Mouse (Mus musculus) forebrain, embryonic 11.5 days (tissue): ENCODE measurements around the gene Brix1. TPM values are rescaled to one million over a fixed set of nuclear protein-coding genes. Genes with fewer than 3 reads are reported as not detected.
"Not testable (repeated sequence)": the region's sequence is repeated elsewhere in the genome, so short reads cannot be mapped to it uniquely, and the experiment has no call there.

Experiments
- ATAC-seq: fragments of 200-750 bp; cut with Nextera tagmentation; replicated peaks from 2 replicates; pipeline ENCODE4 v1.8.0; 2017; ENCODE audit warnings: moderate TSS enrichment; ENCODE audit not compliant: low FRiP score
- DNase-seq: peaks from one replicate; pipeline ENCODE4 v3.0.0-alpha.2; 2017; ENCODE audit warnings: low spot score
- H3K27ac ChIP-seq: fragments of 300-500 bp; sonication (generic); 2 replicates; pipeline ENCODE4 v1.5.1; 2014; ENCODE audit warnings: low read depth, low read length
- H3K27me3 ChIP-seq: fragments of 300-500 bp; sonication (generic); 2 replicates; pipeline ENCODE4 v1.6.1; 2014; ENCODE audit warnings: mild to moderate bottlenecking, low read length, mixed read lengths; ENCODE audit not compliant: control insufficient read depth, insufficient read depth
- H3K36me3 ChIP-seq: fragments of 300-500 bp; sonication (generic); 2 replicates; pipeline ENCODE4 v1.6.1; 2014; ENCODE audit warnings: mild to moderate bottlenecking, low read length, moderate library complexity, mixed read lengths; ENCODE audit not compliant: control insufficient read depth, insufficient read depth
- H3K4me1 ChIP-seq: fragments of 300-500 bp; sonication (generic); replicated peaks from 2 replicates; pipeline ENCODE4 v1.6.1; 2014; ENCODE audit warnings: low read length, mixed read lengths; ENCODE audit not compliant: control insufficient read depth, insufficient read depth
- H3K4me2 ChIP-seq: fragments of 300-500 bp; sonication (generic); 2 replicates; pipeline ENCODE4 v1.6.1; 2014; ENCODE audit warnings: low read depth, mild to moderate bottlenecking, low read length, moderate library complexity, mixed read lengths; ENCODE audit not compliant: severe bottlenecking
- H3K4me3 ChIP-seq: fragments of 300-500 bp; sonication (generic); 2 replicates; pipeline ENCODE4 v1.5.1; 2014; ENCODE audit warnings: low read depth, low read length
- H3K9ac ChIP-seq: fragments of 300-500 bp; sonication (generic); 2 replicates; pipeline ENCODE4 v1.6.1; 2014; ENCODE audit warnings: low read length
- H3K9me3 ChIP-seq: fragments of 300-500 bp; sonication (generic); 2 replicates; pipeline ENCODE4 v1.6.1; 2016; ENCODE audit warnings: low read length, mixed read lengths; ENCODE audit not compliant: control insufficient read depth
- WGBS: fragments of 180-500 bp; shearing (Covaris S2); extraction: QIAGEN DNeasy Blood & Tissue Kit; methylation state at CpG from one replicate; pipeline ENCODE4 v1.1.7; 2014; 5-methylcytosine and 5-hydroxymethylcytosine counted together
- polyA plus RNA-seq: library from polyadenylated mRNA; unstranded; fragments of >200 nt; fragmentation: Nextera tagmentation; extraction: Ambion mirVana; gene quantifications from 2 replicates; pipeline ENCODE4 v1.2.1, GENCODE M21; 2014

The Brix1 gene
- 112 and 146 TPM in 2 replicates for polyA plus RNA-seq

GRCm38 (mm10) chr15:10485484-10486364, at the start of gene Brix1, which contains the start of gene Rad1:
TSS of gene Brix1 (minus strand) at chr15:10485947.
TSS of gene Rad1 (plus strand) at chr15:10486018.
- peaks cover 6% of the 10 kb centered on the region; the same call in 1 of the 2 replicates for H3K4me1 ChIP-seq
- DNase-seq: peak; percentile 95
- no peaks in the 10 kb centered on the region for H3K36me3 ChIP-seq
- no peaks in the 10 kb centered on the region for H3K9me3 ChIP-seq
- under 1% methylated on average over 58 of the region's 58 CpGs for WGBS
- H3K27me3 ChIP-seq: no peaks in the 10 kb centered on the region
- peak within 1 kb of the TSS; percentile 83 for H3K9ac ChIP-seq
- peak within 1 kb of the TSS; percentile 20; the same call in 1 of the 2 replicates for H3K27ac ChIP-seq
- peak within 1 kb of the TSS; percentile 61 for H3K4me3 ChIP-seq
- H3K4me2 ChIP-seq: peak within 1 kb of the TSS; percentile 87
- peak; percentile 99 for ATAC-seq

GRCm38 (mm10) chr15:10534591-10534990, 48.8 kb upstream of the Brix1 start:
- no peaks in the 10 kb centered on the region for H3K27me3 ChIP-seq
- ATAC-seq: no peak
- 85% methylated on average over 5 of the region's 5 CpGs for WGBS

GRCm38 (mm10) chr15:10533361-10533760, 47.6 kb upstream of the Brix1 start:
- H3K9me3 ChIP-seq, DNase-seq, H3K27ac ChIP-seq, H3K36me3 ChIP-seq, H3K4me3 ChIP-seq, H3K4me1 ChIP-seq, H3K9ac ChIP-seq, H3K27me3 ChIP-seq, ATAC-seq, H3K4me2 ChIP-seq: not testable (repeated sequence)
- 90% methylated on average over 10 of the region's 10 CpGs for WGBS

More at GRCm38 (mm10) chr15:10534591-10534990, 48.8 kb upstream of the Brix1 start:
- no peaks in the 10 kb centered on the region for H3K4me1 ChIP-seq
- no peak overlapping the region for H3K9ac ChIP-seq
- no peaks in the 10 kb centered on the region for H3K9me3 ChIP-seq
- H3K36me3 ChIP-seq: no peaks in the 10 kb centered on the region
- no peak overlapping the region for H3K4me3 ChIP-seq
- H3K4me2 ChIP-seq: no peak overlapping the region
- DNase-seq: no peak
- H3K27ac ChIP-seq: no peak overlapping the region

GRCm38 (mm10) chr15:10531352-10531751, 45.6 kb upstream of the Brix1 start:
- no peaks in the 10 kb centered on the region for H3K36me3 ChIP-seq
- ATAC-seq (no peak), DNase-seq (no peak)
- WGBS: 89% methylated on average over 4 of the region's 4 CpGs
- no peak overlapping the region for H3K27ac ChIP-seq
- no peak overlapping the region for H3K4me2 ChIP-seq
- H3K4me3 ChIP-seq: no peak overlapping the region
- H3K27me3 ChIP-seq: no peaks in the 10 kb centered on the region
- no peak overlapping the region for H3K9ac ChIP-seq
- no peaks in the 10 kb centered on the region for H3K4me1 ChIP-seq
- H3K9me3 ChIP-seq: no peaks in the 10 kb centered on the region

GRCm38 (mm10) chr15:10525896-10526295, 40.1 kb upstream of the Brix1 start:
- H3K4me1 ChIP-seq: no peaks in the 10 kb centered on the region
- no peak overlapping the region for H3K4me3 ChIP-seq
- ATAC-seq (no peak), DNase-seq (no peak)
- H3K27ac ChIP-seq: no peak overlapping the region
- no peaks in the 10 kb centered on the region for H3K9me3 ChIP-seq
- H3K36me3 ChIP-seq: no peaks in the 10 kb centered on the region
- no peaks in the 10 kb centered on the region for H3K27me3 ChIP-seq
- H3K4me2 ChIP-seq: no peak overlapping the region
- WGBS: 81% methylated on average over 1 of the region's 1 CpGs
- H3K9ac ChIP-seq: no peak overlapping the region

GRCm38 (mm10) chr15:10515166-10515565, 29.4 kb upstream of the Brix1 start:
- H3K4me2 ChIP-seq: no peak overlapping the region
- H3K9ac ChIP-seq: no peak overlapping the region
- H3K9me3 ChIP-seq: no peaks in the 10 kb centered on the region
- ATAC-seq: no peak
- no peaks in the 10 kb centered on the region for H3K27me3 ChIP-seq
- no peak for DNase-seq
- 85% methylated on average over 7 of the region's 7 CpGs for WGBS
- H3K4me3 ChIP-seq: no peak overlapping the region
- no peaks in the 10 kb centered on the region for H3K36me3 ChIP-seq
- H3K4me1 ChIP-seq: no peaks in the 10 kb centered on the region
- no peak overlapping the region for H3K27ac ChIP-seq

- ATAC-seq: no peak
- Histone ChIP-seq H3K36me3 (no peaks in the 10 kb centered on the region), H3K4me2 (no peak overlapping the region), H3K4me3 (no peak overlapping the region), H3K9me3 (no peaks in the 10 kb centered on the region), H3K27me3 (no peaks in the 10 kb centered on the region), H3K4me1 (no peaks in the 10 kb centered on the region), H3K9ac (no peak overlapping the region), H3K27ac (no peak overlapping the region)
- DNase-seq: no peak
- WGBS: 78% methylated on average over 11 of the region's 11 CpGs
Observed at GRCm38 (mm10) chr15:10506099-10506498, 20.4 kb upstream of the Brix1 start.

- H3K36me3 ChIP-seq: peaks cover 3% of the 10 kb centered on the region
- H3K27me3 ChIP-seq: no peaks in the 10 kb centered on the region
- no peaks in the 10 kb centered on the region for H3K4me1 ChIP-seq
- no peak overlapping the region for H3K9ac ChIP-seq
- H3K9me3 ChIP-seq: no peaks in the 10 kb centered on the region
- DNase-seq (peak; percentile 77), ATAC-seq (peak; percentile 78)
- no peak overlapping the region for H3K4me3 ChIP-seq
- H3K27ac ChIP-seq: no peak overlapping the region
- 61% methylated on average over 11 of the region's 11 CpGs for WGBS
- no peak overlapping the region for H3K4me2 ChIP-seq
Observed at GRCm38 (mm10) chr15:10500838-10501719, 15.3 kb upstream of the Brix1 start.
